Mouse (Mus musculus) brain, embryonic 14.5 days (tissue): ENCODE data around the gene Wipf2.

Source experiments
- CTCF ChIP-seq: fragments of 200-500 bp; IDR thresholded peaks from 2 replicates; pipeline ENCODE4 v1.5.1; 2012; ENCODE audit warnings: inconsistent platforms, mild to moderate bottlenecking, moderate library complexity, borderline replicate concordance; ENCODE audit not compliant: insufficient read depth, insufficient read length; ENCODE audit errors: extremely low read depth
- POLR2A ChIP-seq: fragments of 200-500 bp; IDR thresholded peaks from 2 replicates; pipeline ENCODE4 v1.6.1; 2012; ENCODE audit warnings: mild to moderate bottlenecking, inconsistent platforms, borderline replicate concordance; ENCODE audit not compliant: poor library complexity, insufficient read depth, insufficient read length, severe bottlenecking; ENCODE audit errors: extremely low read depth

DNA sequence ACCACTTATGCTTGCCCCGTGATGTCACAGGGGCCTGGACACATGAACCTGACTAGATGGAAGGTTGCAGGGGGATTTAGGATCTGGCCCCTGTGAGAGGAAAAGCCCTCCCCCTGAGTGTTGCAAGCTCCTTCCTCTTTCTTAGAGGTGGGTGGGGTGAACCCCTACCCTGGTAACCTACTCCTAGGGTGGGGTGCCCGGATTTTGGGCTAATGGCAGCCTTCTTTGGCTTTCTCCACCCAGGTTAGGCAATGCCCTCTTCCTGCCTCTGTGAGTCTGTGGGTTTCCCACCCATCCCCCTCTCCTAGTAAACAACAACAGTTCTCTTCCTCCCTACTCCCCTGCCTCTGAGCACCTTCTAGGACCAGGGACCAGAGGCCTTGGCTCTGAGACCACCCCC is 89.3 kb downstream of the Wipf2 start:
- TF ChIP-seq POLR2A, result no peak
- TF ChIP-seq CTCF, result no peak
